Comparison of ENCODE assay signal across 21 mouse cellular contexts in genomic region chr12:58207956-58208355, GRCm38 (mm10). TPM values are rescaled to one million over a fixed set of nuclear protein-coding genes. Genes with fewer than 3 reads are reported as not detected.
"Had no signal": no experiment of that assay in that cellular context is flagged by ENCODE, and none has a peak within 500 bp of the region (broad histone marks: within the 10 kb centered on the region; RNA-seq: fewer than 3 reads in every experiment).

No protein-coding gene starts in this region.

- H3K9me3 ChIP-seq: midbrain, embryonic 10.5 days; midbrain, embryonic 12.5 days; neural tube, embryonic 13.5 days; neural tube, embryonic 15.5 days had no signal

- H3K4me2 ChIP-seq: lung, embryonic 14.5 days; midbrain, embryonic 12.5 days; neural tube, embryonic 13.5 days; neural tube, embryonic 15.5 days had no signal

- H3K9ac ChIP-seq: lung, embryonic 14.5 days; midbrain, embryonic 12.5 days; neural tube, embryonic 13.5 days; neural tube, embryonic 15.5 days had no signal

- DNase-seq: lung, embryonic 14.5 days; lung, postnatal 10 days; lung, postnatal 4 days; midbrain, embryonic 14.5 days; retina, postnatal 1 day; right cerebral cortex, adult 18-20 months; right cerebral cortex, postnatal 25 days; right cerebral cortex, postnatal 4 days; spleen, adult 18-20 months; thymus, adult 18-20 months; thymus, postnatal 25 days; thymus, postnatal 4 days had no signal

- ATAC-seq: midbrain, embryonic 16.5 days had no signal

- H3K27ac ChIP-seq: midbrain, embryonic 10.5 days; midbrain, embryonic 12.5 days; neural tube, embryonic 13.5 days; neural tube, embryonic 15.5 days had no signal

- H3K36me3 ChIP-seq: midbrain, embryonic 10.5 days; midbrain, embryonic 12.5 days; neural tube, embryonic 13.5 days; neural tube, embryonic 15.5 days had no signal

- H3K4me3 ChIP-seq: midbrain, embryonic 10.5 days; midbrain, embryonic 12.5 days; myocyte; neural tube, embryonic 13.5 days; neural tube, embryonic 15.5 days had no signal

RNA-seq across cellular contexts. Expression of gene Sstr1, which starts 3.6 kb away (rescaled TPM):
- total RNA-seq: megakaryocyte, adult 5-6 weeks; megakaryocyte-erythroid progenitor cell, adult 5-6 weeks had no signal
- polyA plus RNA-seq: myocyte; thymus, postnatal 0 days had no signal
